In genomic region chr9:34986156-34986555, GRCm38 (mm10) we compare ENCODE assay signal across 12 mouse cellular contexts.
DNase-seq lines count a peak whose midpoint lies in the region; ATAC-seq and TF ChIP-seq lines count a peak whose summit lies in the region.
"Had no signal": no experiment of that assay in that cellular context is flagged by ENCODE, and none has a peak within 500 bp of the region (broad histone marks: within the 10 kb centered on the region; RNA-seq: fewer than 3 reads in every experiment).

No protein-coding gene starts in this region.

- H3K27ac ChIP-seq in midbrain, postnatal 0 days (ENCODE audit: low read depth, low read length): no peak overlapping the region
- no peak overlapping the region for H3K27ac ChIP-seq in midbrain, embryonic 13.5 days

- intact Hi-C loops in left cerebral cortex, postnatal 25 days (cut with DNase I): no loop called here

- no peaks in the 10 kb centered on the region for H3K27me3 ChIP-seq in midbrain, postnatal 0 days (ENCODE audit: insufficient read depth, low read length)
- H3K27me3 ChIP-seq in midbrain, embryonic 13.5 days: no peaks in the 10 kb centered on the region

- no peaks in the 10 kb centered on the region for H3K4me1 ChIP-seq in midbrain, postnatal 0 days (ENCODE audit: insufficient read depth, low read length)
- peaks cover 10% of the 10 kb centered on the region; the same call in 1 of the 2 replicates for H3K4me1 ChIP-seq in midbrain, embryonic 13.5 days (replicated peaks)

- no peak overlapping the region for H3K4me2 ChIP-seq in midbrain, postnatal 0 days (ENCODE audit: low read depth, low read length, poor library complexity, severe bottlenecking)
- no peak overlapping the region for H3K4me2 ChIP-seq in midbrain, embryonic 13.5 days (replicated peaks)
- H3K4me2 ChIP-seq: heart, embryonic 11.5 days had no signal

- no peaks in the 10 kb centered on the region for H3K9me3 ChIP-seq in midbrain, postnatal 0 days (ENCODE audit: low read length)
- no peaks in the 10 kb centered on the region for H3K9me3 ChIP-seq in midbrain, embryonic 13.5 days

- DNase-seq in midbrain, postnatal 0 days (ENCODE audit: low spot score): peak; percentile 83
- peak; percentile 57 to 66 for DNase-seq in frontal cortex, postnatal 36 days (ENCODE audit: low spot score in 2 of 2)
- DNase-seq in left cerebral cortex, postnatal 25 days (ENCODE audit: low spot score in 2 of 2): peak; percentile 49 to 82
- no peak for DNase-seq in spleen, postnatal 36 days (ENCODE audit: low spot score in 2 of 2)
- no peak for DNase-seq in kidney, adult 18-20 months
- DNase-seq in spleen, postnatal 4 days (ENCODE audit: low spot score in 2 of 2): no peak
- DNase-seq: lung, postnatal 14 days; retina, postnatal 1 day; thymus, adult 2 months had no signal

- no peak for TF ChIP-seq CTCF in midbrain, postnatal 0 days (IDR thresholded peaks at IDR 0.05)

- no peak overlapping the region for H3K9ac ChIP-seq in midbrain, postnatal 0 days (replicated peaks; ENCODE audit: low read length, poor library complexity, severe bottlenecking)
- H3K9ac ChIP-seq in midbrain, embryonic 13.5 days (replicated peaks): no peak overlapping the region

- H3K36me3 ChIP-seq in midbrain, postnatal 0 days (ENCODE audit: insufficient read depth, low read length): no peaks in the 10 kb centered on the region
- no peaks in the 10 kb centered on the region for H3K36me3 ChIP-seq in midbrain, embryonic 13.5 days

- H3K4me3 ChIP-seq in midbrain, postnatal 0 days (ENCODE audit: low read depth, low read length): no peak overlapping the region
- H3K4me3 ChIP-seq in midbrain, embryonic 13.5 days (replicated peaks): no peak overlapping the region

- ATAC-seq in midbrain, postnatal 0 days (ENCODE audit: low FRiP score): no peak
- ATAC-seq in midbrain, embryonic 13.5 days: no peak
- ATAC-seq: inflammation-experienced regulatory T-cells, adult 6 months had no signal

Comparison
In these comparisons a context has a peak if more than half of its experiments do, and no peak if none do; other contexts are left out.
1. DNase-seq: peak in midbrain, postnatal 0 days (single experiment), frontal cortex, postnatal 36 days (2 of 2) and left cerebral cortex, postnatal 25 days (2 of 2); none in spleen, postnatal 36 days (0 of 2), kidney, adult 18-20 months (single experiment) and spleen, postnatal 4 days (0 of 2).